Mouse (Mus musculus) thymus, postnatal 25 days (tissue): ENCODE results near the gene Ampd1.

Experiments
- DNase-seq: peaks from one replicate; pipeline ENCODE4 v3.0.0; 2022

Gene Ampd1

DNA sequence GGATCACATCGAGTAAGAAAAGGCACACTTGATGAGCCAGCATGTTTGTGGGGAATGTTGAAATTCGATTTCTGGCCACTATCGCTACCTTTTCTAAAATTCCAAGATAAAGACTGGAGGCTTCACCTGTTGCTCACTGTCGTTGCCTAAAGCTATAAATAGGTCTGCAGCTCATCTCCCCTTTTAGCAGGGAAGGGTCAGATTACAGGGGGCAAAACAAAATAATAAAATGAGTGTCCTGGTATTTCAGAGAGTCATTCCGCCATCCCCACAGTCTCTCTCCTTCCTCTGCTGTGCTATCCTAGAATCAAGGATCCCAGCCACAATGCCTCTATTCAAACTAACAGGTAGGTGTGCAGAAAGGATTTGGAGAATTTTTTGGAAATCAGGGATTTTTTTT, at the start of gene Ampd1:
TSS of gene Ampd1 (plus strand) at position 244 of the 400 bp plus-strand sequence.
- DNase-seq, result no peak

DNA sequence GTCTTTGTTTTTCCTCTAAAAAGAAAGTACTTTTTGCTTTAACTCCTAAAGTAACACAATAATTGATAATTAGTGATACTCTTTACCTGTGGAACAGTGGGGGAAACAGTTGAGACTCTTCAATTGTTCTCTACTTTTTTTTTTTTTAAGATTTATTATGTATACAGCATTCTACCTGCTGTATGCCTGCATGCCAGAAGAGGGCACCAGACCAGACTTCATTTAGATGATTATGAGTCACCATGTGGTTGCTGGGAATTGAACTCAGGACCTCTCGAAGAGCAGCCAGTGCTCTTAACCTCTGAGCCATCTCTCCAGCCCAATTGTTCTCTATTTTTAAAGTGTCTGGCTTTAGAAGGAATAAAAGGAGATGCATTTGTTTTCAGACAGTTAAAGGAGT, 47.6 kb upstream of the Ampd1 start:
- peak; percentile 31 for DNase-seq

DNA sequence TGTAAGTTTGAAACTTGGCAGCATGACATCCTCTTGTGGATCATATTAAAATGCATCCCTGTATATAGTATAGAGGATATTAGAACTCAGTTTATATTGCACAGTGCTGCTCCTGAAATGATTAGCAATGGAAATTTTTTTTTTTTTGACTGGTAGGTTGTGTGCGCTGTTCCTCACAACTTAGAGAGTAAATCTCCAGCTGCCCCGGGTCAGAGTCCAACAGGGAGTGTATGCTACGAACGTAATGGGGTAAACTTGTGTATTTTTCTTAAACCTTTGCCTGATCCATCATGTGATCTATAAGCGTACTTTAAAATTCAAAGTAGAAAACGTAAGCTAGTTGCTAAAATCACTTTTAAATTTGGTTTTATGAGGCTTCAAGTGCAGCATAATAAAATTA, 33.5 kb upstream of the Ampd1 start:
- no peak for DNase-seq

DNA sequence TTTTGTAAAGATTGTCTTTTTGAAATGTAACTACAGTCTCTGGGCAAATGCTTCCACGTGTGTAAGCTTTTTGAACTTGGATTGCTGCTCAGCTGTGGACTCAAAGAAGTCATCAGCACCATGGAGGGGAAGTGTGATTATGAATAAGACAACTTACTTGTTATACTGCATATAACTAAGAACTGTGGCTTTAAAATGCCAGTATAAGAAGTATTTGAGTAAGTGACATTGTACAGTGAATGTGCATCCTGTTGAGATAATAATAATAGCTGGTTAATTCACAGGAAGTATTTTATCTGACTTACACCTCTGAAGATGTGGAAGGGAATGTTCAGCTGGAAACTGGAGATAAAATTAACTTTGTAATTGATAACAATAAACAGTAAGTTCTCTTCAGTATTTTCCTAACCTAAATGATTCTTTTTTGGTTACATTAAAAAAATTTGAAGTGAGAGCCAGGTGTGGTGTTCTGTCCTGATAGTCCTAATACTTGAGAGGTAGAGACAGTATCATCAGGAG, 32.9 kb upstream of the Ampd1 start:
- DNase-seq, result no peak

DNA sequence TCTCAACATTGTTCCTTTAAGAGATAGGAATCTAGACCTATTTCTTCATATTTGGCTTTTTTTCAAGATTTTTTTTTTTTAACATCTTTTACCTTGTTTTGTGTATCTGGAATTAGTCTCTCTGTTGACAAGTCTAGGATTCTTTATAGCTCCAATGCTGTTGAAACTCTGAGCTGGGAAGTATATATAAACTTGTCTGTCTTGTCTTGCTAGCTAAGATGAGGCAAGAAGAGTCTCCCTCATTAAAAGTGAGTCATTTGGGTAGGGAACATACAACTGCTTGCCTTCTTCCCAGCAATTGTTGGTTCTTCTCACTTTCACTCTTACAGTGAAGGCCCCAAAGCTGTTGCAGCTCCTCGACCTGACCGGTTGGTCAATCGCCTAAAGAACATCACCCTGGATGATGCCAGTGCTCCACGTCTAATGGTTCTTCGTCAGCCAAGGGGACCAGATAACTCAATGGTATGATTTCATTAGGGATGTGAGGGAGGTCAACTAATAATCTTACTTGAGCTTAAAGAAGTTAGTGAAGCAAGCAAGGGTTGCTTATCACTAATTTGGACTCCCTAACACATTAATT, 17.7 kb upstream of the Ampd1 start:
- no peak for DNase-seq

DNA sequence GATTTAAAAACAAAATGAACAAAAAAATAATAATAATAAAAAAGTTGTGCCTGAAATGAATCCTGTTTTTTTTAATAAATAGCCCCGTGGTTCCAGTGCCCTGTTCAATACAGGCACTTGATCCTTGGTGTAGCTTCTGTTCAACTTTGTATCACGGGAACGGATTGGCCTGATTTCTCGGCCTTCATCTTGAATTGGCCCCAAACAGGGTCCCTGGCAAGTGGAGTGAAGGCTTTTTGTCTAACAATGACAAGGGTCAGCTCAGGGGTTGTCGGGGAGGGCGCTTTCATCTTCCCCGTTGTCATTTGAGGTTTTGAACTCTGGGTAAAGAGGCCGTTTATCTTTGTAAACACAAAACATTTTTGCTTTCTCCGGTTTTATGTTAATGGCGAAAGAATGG, 16.1 kb upstream of the Ampd1 start:
- DNase-seq, result no peak

DNA sequence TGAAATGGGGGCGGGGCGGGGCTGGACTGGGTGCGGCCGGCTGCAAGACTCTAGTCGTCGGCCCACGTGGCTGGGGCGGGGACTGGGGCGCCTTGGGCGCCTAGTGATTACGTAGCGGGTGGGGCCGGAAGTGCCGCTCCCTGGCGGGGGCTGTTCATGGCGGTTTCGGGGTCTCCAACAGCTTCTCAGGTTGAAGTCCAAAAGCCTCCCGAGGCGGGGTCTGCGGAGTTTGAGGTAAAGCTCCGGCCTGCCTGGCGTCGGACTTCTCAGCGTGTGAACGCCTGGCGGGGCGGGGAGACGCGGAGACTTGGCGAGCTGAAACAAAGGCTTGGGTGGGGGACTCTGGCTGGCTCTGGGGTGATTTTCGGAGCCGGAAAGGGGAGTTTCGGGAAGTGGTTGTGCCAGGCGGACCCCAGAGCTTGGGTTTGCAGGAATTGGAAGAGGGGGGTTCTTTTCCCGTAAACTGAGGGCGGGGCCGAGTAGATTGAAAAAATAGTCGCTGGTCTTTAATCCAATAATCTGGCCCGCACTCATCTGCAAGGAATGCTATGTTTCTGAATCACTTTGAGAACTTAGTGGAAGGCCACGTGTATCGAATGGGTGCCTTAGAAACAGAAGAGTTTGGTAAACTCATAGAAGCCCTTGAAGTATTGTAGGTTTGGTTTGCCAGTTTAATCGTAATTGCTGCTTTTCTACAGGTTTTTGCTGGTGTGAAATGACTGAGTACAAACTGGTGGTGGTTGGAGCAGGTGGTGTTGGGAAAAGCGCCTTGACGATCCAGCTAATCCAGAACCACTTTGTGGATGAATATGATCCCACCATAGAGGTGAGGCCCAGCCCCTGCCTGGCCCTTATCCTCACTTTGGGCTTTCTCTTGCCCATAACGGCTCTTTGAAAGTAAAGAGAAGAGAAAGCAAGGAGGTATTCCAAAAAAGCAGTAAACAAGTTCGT, 15.3 kb upstream of the Ampd1 start, which contains the start of gene Nras:
TSS of gene Nras (plus strand) at position 79 of the 951 bp plus-strand sequence.
- DNase-seq, result peak; percentile 94

DNA sequence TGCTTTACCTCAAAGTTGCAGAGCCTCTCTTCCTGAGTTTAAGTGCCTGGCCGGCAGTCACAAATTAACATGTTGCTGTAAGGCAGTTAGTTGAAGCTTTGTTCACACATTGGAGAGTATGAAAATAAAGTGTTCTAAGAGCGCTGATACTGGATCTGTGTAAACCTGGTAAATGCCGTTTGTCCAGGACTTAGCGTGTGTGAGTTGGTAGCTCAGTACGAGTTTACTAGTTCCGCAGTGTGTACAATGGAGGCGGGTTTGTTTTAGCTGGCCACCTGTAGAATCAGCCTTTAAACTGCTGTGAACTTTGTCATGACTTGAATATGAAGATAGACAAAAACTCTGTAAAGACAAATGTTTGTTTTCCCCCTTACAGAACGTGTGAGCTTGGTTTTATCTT, 6.9 kb upstream of the Ampd1 start:
- no peak for DNase-seq

DNA sequence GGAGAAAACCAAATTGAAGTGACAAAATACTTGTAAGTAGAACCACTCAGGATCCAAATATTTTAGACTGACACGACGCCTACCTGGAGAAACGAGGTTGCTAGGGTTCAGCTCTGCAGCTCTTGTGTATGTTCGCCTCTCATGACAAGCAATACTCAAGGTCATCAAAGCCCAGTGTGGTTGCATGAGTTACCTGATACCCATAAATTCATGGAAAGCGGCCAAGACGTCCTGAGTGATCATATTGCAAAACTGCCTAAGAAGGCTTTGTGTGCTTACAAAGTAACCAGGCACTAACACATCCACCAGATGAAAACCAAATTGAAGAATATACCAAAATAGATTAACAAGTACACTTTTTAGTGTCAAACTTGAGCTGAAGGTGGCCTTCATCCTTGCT, 4.8 kb upstream of the Ampd1 start:
- no peak for DNase-seq

DNA sequence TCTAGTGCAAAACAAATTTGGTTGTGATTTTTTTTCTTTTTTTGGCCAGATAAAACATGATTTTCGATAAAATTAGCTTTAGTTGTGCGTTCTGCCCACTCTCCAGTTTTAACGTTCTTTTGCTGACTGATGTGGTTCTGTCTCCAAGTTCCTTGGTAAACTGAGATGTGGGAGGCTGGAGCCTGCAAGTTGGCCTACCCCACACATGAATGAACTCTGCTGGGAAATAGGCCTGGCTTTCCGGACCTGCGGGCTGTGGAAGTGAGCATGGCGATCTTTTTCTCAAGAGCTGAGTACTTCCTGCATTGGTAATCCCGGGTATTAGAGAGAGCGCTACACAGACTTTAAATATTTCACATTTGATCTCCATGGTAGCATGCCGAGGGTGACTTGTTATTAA, 2.1 kb downstream of the Ampd1 start:
- no peak for DNase-seq

DNA sequence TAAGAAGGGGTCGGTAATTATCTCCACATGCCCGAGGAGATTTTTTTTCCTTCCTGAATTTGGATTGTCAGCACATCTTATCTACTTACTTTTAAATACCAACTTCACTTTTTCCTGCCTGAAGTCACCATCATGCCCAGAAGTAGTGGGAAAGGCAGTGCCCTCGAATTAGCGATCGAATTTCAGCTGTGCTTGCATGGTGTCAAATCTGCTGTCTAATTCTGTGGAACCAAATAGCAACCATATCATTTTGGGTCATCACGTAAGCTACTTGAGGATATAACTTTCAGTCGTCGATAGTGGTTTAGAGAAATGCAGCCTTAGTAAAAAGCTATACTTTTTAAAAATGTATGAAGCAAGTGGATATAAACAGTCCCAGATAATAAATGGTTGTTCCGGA, 2.7 kb downstream of the Ampd1 start:
- no peak for DNase-seq

DNA sequence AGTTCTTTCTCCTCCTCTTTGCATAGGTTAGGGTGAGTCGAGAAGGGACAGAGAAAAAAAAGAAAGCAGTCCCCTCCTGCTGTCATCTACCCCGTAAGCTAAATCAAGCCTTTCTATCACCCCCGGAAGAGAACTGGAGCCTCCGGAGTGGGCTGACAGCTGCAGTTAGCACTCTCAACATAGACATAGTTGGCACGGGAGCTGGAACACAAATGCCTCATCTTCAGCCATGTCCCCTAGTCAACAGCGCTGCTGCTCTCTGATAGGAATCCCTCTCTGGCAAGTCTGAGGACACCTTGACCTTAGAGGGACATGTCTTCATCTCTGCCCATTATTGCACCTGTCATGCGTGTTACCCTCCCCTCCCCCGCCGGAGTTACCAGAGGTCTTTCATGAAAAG, 5.5 kb downstream of the Ampd1 start:
- DNase-seq, result no peak

DNA sequence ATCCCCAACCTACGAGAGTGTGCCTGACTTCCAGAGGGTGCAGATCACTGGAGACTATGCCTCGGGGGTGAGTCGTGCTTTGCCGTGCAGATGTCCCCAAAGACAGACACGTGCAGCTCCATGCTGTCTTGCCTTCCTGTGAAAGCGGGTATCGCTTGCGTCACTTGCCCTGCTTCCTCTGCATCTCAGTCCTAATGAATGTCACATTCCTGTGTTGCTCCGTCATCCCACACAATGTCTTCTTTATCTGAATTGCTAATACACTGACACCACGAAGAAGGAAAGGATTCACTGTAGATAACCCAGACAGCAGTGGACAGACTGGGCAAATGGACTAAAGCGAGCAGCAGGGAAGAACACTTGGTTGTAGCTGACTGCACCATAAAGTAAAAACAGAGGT, 7.2 kb downstream of the Ampd1 start:
- DNase-seq, result no peak

DNA sequence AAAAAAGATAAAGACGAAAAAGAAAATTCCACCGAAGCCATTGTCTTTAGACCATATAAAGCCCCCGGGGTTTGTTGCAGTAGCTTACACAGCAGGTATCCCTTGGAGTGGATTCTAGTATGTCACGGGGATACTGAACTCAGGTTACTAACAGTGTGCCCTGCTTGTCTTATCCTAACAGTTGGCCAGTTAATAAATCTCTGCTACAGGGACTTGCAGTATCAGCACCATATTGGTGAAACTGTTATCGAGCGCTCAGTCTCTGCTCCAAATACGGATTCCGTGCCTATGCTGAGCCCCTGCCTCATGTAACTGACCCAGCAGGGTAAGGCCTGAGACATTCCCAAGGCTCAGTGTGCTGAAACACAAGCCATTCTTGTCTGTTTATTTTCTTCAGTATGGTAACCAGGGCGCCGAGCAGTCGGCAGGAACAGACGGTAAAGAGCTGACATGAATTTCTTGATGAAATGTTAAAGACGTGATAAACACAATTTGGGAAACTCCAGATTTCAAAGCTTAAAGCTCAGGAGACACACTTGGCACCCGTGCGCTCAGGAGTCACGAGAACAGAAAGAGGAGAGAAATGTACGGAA, 8.1 kb downstream of the Ampd1 start:
- no peak for DNase-seq

DNA sequence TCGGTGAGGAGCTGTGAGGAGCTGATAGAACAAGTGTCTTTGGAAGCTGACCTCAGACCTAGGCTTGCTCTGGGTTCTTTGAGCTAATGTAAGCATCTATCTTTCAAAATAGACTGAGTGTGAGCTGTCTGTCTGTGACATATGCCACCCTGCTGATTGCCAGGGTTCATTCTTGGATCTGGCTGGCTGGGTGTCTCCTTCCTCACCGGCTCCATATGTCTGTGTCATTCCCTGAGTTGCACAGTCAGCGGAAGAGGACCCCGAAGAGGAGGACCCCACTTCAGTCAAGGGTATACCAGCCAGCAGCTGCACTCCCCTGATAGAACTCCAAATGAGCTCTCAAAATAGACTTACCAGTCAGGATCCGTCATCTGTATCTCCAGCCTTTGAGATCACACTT, 8.9 kb downstream of the Ampd1 start:
- no peak for DNase-seq

DNA sequence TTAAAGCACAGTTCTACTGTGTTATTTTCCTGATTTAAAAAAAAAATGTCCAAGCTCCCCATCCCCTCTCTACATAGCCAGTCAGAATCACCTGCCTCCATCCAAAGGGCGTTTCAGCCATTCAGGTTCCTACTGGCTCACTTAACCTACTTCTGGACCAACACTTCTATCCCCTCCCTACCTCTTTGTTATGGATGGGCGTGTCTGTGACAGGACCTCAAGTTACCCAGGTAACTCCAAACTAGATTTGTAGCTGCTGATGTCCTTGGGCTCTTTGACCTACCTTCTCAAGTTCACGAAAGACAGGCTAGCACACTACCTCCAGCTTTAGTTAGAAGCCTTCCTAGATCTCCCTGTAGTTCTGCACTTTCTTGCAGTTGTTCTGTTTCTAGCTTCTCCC, 12.2 kb downstream of the Ampd1 start:
- DNase-seq, result no peak

DNA sequence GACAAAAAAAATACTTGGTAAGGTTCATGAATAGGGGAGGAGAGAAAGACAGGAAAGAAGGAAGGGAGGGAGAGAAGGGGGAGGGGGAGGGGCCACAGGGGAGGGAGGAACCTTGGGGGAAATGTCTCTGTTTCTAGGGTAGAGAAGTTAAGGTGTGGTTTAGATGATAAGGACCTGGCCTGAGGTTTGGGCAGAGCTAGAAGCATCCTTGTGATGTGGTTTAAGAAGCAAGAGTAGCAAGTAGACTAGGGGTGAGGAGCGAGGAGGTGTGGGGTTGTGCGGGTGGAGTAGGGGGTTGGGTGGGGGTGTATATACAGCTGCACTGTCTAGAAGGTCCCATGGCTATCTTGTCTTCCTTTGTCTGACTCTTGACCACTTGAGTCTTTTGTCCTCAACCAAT, 17.9 kb downstream of the Ampd1 start:
- peak; percentile 35 for DNase-seq

DNA sequence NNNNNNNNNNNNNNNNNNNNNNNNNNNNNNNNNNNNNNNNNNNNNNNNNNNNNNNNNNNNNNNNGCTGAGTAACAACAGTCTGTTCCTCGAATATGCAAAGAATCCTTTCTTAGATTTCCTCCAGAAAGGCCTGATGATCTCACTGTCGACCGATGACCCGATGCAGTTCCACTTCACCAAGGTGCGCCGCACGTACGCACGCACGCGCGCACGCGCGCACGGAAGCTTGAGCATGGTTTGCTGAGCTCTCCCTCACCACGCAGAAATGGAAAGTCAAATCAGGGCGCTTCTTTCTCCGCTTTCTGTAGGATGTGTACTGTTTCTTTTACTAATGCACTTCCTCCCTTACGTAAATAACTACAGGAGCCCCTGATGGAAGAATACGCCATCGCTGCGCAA, 24.8 kb downstream of the Ampd1 start:
- no peak for DNase-seq

DNA sequence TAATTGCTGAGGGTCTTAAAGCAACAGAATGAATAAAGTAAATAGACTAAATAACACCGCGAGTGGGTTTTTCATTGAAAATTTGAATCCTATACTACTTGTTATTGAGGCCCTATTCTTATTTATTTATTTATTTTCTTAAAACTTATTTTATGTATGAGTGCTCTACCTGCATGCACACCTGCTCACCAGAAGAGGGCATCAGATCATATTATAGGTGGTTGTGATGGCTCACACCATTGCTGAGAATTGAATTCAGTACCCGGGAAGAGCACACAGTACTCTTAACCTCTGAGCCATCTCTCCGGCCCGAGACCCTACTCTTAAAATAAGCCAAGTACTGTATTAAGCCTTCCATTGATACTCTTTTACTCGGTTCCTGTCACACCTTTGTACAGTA, 25.9 kb downstream of the Ampd1 start:
- no peak for DNase-seq

DNA sequence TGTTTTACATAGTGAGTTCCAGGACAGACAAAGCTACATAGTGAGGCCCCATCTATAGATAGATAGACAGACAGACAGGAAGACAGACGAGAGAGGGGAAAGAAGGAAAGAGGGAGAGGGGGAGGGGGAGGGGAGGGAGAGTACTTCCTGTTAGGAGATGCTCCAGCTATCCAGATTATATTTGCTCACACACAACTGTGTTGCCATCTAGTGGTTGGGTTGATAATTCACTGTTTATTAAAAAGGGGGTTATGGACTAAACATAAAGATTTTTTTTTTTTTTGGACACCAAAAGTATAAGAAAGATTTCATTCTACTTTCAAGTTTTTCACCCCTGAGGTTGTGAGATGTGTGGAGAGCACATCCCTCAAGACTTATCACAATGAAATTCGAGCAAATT, 26.9 kb downstream of the Ampd1 start:
- no peak for DNase-seq

DNA sequence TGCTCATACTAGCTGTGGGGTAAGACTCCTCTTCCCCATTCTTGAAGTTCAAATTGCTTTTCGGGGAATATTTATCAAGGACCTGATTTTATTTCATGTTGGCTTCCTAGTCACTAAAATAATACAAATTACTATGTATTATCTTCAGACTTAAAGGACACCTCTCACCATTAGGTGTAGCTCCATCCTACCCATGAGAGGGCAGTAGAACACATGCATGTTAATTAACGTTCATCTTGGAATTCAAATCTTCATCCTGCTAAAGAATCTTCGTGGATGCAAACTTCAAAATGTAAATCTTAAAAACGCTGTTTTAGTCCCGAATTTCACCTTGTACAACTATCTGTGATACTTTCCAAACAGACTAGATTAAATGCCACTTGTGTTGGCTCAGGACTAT, 27.4 kb downstream of the Ampd1 start:
- no peak for DNase-seq

DNA sequence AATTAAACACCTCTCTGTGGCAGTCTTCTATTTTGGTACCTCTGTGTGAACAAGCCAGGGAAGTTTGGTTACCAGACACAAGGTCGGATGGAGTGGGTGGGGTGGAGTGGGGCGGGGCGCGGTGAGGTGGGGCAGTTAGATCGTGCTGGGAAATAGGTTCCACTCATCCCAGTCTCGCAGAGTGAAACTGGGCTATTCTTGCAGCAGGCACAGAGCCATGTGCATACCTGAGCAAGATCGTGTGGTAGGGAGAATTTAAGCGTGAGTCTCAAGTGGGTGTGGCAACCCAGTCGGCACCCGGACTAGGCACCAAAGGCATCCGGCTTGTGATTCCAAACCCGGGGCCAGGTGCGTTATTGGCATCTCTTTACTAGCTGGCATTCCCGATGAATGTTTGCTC, 28.1 kb downstream of the Ampd1 start:
- no peak for DNase-seq

DNA sequence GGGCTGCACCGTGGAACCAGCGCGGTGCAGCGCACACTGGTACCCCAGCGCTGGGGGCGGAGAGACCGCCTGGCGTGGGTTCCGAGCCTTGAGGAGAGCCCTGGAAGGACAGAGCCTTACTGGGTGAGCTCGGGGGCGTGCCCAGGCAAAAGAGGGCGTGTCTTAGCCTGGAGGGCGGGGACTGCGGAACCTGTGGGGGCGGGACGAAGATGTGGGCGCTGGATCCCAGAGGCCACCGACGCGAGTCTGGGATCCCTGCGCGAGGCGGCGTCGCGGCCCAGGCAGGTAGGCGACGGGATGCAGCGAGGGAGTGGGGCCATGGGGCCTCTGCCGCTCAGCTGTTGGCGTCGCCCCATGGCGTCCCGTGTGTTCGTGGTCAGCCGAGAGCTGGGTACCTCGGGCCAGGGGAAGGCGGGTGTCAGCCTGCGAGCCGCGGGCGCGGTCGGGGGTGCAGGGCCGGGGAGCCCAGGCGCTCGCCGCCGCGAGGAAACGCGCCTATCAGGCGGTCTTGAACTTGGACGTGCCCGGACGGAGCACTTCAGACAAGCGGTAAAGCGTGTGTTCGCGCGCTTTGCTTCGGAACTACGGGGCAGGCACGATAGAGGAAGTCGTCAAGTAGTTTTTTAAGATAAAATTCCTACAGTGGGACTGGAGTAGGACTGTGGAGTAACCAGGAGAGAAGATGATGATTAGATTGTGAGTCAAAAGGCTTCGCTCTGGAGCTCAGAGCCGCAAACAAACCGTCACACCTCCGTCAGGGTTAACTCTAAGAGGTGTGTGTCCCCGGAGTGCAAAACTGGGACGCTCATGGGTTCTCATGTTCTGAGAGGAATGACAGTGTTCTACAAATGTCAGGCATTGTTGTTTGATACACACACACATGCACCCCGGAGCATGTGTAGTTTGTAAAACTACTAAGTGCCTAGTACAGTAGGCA, 28.9 kb downstream of the Ampd1 start, which contains the start of gene Dennd2c:
TSS of gene Dennd2c (plus strand) at position 151 of the 937 bp plus-strand sequence.
- peak; percentile 93 for DNase-seq
